Mouse (Mus musculus) limb, embryonic 15.5 days (tissue): Measurements from ENCODE around the gene Ppp2r5b. TPM values are rescaled to one million over a fixed set of nuclear protein-coding genes. Genes with fewer than 3 reads are reported as not detected.

Source experiments
- ATAC-seq: fragments of 200-750 bp; cut with Nextera tagmentation; 2 replicates; pipeline ENCODE4 v1.8.0; 2017; ENCODE audit warnings: low read depth, moderate TSS enrichment; ENCODE audit not compliant: insufficient number of reproducible peaks, low FRiP score, low TSS enrichment
- H3K27ac ChIP-seq: fragments of 300-500 bp; sonication (generic); 2 replicates; pipeline ENCODE4 v1.5.1; 2015; ENCODE audit warnings: moderate library complexity, mild to moderate bottlenecking, inconsistent platforms
- H3K27me3 ChIP-seq: fragments of 300-500 bp; sonication (generic); 2 replicates; pipeline ENCODE4 v1.6.1; 2015; ENCODE audit warnings: inconsistent platforms
- H3K36me3 ChIP-seq: fragments of 300-500 bp; sonication (generic); 2 replicates; pipeline ENCODE4 v1.6.1; 2015; ENCODE audit warnings: inconsistent platforms
- H3K4me1 ChIP-seq: fragments of 300-500 bp; sonication (generic); 2 replicates; pipeline ENCODE4 v1.6.1; 2015; ENCODE audit warnings: inconsistent platforms
- H3K4me2 ChIP-seq: fragments of 300-500 bp; sonication (generic); 2 replicates; pipeline ENCODE4 v1.6.1; 2015; ENCODE audit warnings: mild to moderate bottlenecking, inconsistent platforms
- H3K4me3 ChIP-seq: fragments of 300-500 bp; sonication (generic); 2 replicates; pipeline ENCODE4 v1.5.1; 2015; ENCODE audit warnings: mild to moderate bottlenecking, inconsistent platforms
- H3K9ac ChIP-seq: fragments of 300-500 bp; sonication (generic); 2 replicates; pipeline ENCODE4 v1.6.1; 2015; ENCODE audit warnings: inconsistent platforms
- H3K9me3 ChIP-seq: fragments of 300-500 bp; sonication (generic); 2 replicates; pipeline ENCODE4 v1.6.1; 2016; ENCODE audit warnings: inconsistent platforms
- WGBS: fragments of 180-500 bp; shearing (Covaris S2); methylation state at CpG from one replicate; pipeline ENCODE4 v1.1.7; 2015; 5-methylcytosine and 5-hydroxymethylcytosine counted together
- polyA plus RNA-seq: library from polyadenylated mRNA; unstranded; fragments of >200 nt; fragmentation: Nextera tagmentation; extraction: Ambion mirVana; gene quantifications from 2 replicates; pipeline ENCODE4 v1.2.1, GENCODE M21; 2015

Gene Ppp2r5b
- polyA plus RNA-seq: 26.1 and 30.0 TPM in 2 replicates

GRCm38 (mm10) chr19:6235084-6236052, at the start of gene Ppp2r5b:
Gene Ppp2r5b, minus strand, starts transcription at chr19:6235872.
- H3K27ac ChIP-seq: peak within 1 kb of the TSS; percentile 97
- peak; percentile 93 for ATAC-seq
- H3K4me2 ChIP-seq: peak within 1 kb of the TSS; percentile 77
- H3K9ac ChIP-seq: peak within 1 kb of the TSS; percentile 78
- H3K27me3 ChIP-seq: no peaks in the 10 kb centered on the region
- H3K9me3 ChIP-seq: no peaks in the 10 kb centered on the region
- H3K36me3 ChIP-seq: peaks cover 31% of the 10 kb centered on the region
- H3K4me3 ChIP-seq: peak within 1 kb of the TSS; percentile 79
- 3% methylated on average over 48 of the region's 48 CpGs for WGBS
- peaks cover 18% of the 10 kb centered on the region for H3K4me1 ChIP-seq

DNA sequence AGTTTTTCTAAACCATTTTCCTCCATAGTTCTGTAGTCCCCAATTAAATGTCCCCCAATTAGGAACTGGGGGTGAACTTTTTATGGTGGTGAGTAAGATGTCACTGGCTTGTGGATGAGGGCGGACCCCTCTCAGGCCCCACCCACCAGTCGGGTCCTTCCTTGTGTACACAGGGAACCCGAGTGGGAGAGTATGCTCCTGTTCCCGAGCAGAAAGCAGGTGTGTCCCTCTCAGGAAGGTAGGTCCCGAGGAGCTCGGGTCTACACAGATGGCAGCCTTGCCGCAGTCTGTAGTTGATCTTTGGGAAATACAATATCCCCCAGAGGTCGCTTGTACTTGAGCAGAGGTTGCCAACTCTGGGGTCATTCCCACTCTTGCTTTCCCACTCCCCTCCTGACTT, 49.6 kb upstream of the Ppp2r5b start:
- no peak overlapping the region for H3K27ac ChIP-seq
- H3K4me1 ChIP-seq: peaks cover 25% of the 10 kb centered on the region
- no peak for ATAC-seq

GRCm38 (mm10) chr19:6284502-6284901, 48.8 kb upstream of the Ppp2r5b start:
- WGBS: 93% methylated on average over 12 of the region's 12 CpGs
- Histone ChIP-seq H3K4me2 (no peak overlapping the region), H3K36me3 (peaks cover 84% of the 10 kb centered on the region), H3K4me3 (no peak overlapping the region), H3K9me3 (no peaks in the 10 kb centered on the region), H3K27me3 (no peaks in the 10 kb centered on the region), H3K4me1 (peaks cover 33% of the 10 kb centered on the region), H3K27ac (no peak overlapping the region), H3K9ac (no peak overlapping the region)
- no peak for ATAC-seq

More for the DNA sequence above, 49.6 kb upstream of the Ppp2r5b start:
- Histone ChIP-seq H3K4me2 (no peak overlapping the region), H3K27me3 (no peaks in the 10 kb centered on the region), H3K9ac (no peak overlapping the region), H3K9me3 (no peaks in the 10 kb centered on the region), H3K4me3 (no peak overlapping the region), H3K36me3 (peaks cover 83% of the 10 kb centered on the region)
- 64% methylated on average over 8 of the region's 8 CpGs for WGBS

DNA sequence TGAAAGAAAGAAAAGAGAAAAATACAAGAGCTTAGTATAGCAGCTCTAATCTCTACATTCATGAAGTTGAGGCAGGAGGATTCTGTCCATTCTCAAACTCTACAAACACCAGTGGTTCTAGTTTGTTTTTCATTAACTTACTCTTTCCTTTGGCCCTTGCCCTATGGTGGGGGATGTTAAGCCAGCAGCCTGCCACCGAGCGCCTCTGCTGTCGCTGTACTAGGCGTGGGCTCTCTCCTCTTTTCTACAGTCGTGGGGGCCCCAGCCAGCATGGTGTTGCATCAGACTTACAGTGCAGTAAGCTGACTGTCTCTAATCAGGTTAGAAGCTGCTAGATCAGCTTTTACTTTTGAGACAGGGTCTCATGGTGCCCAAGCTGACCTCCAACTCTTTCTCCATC, 47.3 kb upstream of the Ppp2r5b start:
- Histone ChIP-seq H3K27me3 (no peaks in the 10 kb centered on the region), H3K36me3 (peaks cover 83% of the 10 kb centered on the region), H3K9me3 (no peaks in the 10 kb centered on the region), H3K27ac (no peak overlapping the region), H3K4me1 (peaks cover 48% of the 10 kb centered on the region), H3K4me2 (no peak overlapping the region), H3K9ac (no peak overlapping the region), H3K4me3 (no peak overlapping the region)
- no peak for ATAC-seq
- WGBS: 81% methylated on average over 5 of the region's 5 CpGs

DNA sequence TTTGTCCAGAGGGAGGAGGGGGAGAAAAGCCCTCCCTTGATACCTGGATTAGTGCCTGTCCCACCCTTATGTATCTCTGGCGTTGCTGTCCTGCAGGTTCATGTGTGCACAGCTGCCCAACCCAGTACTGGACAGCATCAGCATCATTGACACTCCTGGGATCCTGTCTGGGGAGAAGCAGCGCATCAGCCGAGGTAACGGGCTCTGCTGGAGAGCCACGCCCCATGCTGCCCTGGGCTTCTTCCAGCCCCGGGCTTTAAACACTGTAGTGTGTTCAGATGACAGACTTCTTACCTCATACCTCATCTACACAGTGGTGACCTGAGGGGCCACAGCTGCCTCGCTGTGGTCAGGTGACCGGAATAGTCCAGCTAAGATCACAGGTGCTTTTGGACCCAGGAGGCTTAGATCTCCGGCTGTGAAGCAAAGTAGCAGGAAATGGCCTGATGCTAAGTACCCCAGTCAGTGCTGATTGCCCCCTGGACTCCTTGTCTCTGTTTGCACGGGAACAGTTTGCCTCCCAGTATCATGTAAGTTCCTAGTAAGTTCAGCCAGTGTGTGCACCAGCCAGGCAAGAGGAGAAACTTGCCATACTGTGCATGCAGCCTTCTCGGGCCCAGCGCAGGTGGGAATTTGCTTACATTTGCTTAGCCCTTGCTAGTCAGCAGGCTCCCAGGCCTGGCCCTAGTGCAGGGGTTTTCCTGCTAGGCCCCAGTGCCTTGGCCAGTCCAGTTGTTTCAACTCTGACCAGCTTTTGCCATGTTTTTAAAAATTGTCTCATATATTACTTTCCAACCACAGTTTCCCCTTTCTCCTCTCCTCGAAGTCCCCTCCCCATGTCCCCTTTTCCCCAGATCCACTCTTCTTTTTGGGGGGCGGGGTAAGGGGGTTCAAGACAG, 45.7 kb upstream of the Ppp2r5b start:
- peaks cover 42% of the 10 kb centered on the region for H3K4me1 ChIP-seq
- H3K27me3 ChIP-seq: no peaks in the 10 kb centered on the region
- no peak overlapping the region for H3K9ac ChIP-seq
- no peak overlapping the region for H3K4me3 ChIP-seq
- H3K27ac ChIP-seq: no peak overlapping the region
- H3K9me3 ChIP-seq: no peaks in the 10 kb centered on the region
- H3K36me3 ChIP-seq: peaks cover 69% of the 10 kb centered on the region
- H3K4me2 ChIP-seq: no peak overlapping the region
- 77% methylated on average over 14 of the region's 14 CpGs for WGBS
- ATAC-seq: no peak

DNA sequence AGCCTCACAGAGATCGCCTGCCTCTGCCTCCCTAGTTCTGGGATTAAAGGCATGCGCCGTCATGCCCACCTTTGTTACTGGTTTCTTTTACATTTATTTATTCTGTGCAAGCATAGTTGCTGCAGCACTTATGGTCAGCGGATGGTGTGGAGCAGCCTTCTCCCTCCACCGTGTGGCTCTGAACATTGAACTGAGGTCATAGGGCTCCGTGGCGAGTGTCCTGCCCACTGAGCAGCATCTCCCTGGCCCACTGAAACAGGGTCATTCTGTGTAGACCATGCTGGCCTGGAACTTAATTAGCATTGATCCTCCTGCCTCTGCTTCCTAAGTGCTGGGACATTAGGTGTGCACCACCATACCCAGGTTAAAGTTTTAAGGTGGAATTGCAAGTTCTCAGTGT, 44.9 kb upstream of the Ppp2r5b start:
- no peak overlapping the region for H3K27ac ChIP-seq
- peaks cover 61% of the 10 kb centered on the region for H3K36me3 ChIP-seq
- 90% methylated on average over 7 of the region's 7 CpGs for WGBS
- no peak overlapping the region for H3K4me2 ChIP-seq
- H3K4me1 ChIP-seq: peaks cover 46% of the 10 kb centered on the region
- H3K27me3 ChIP-seq: no peaks in the 10 kb centered on the region
- ATAC-seq: no peak
- H3K9ac ChIP-seq: no peak overlapping the region
- H3K4me3 ChIP-seq: no peak overlapping the region
- H3K9me3 ChIP-seq: no peaks in the 10 kb centered on the region

GRCm38 (mm10) chr19:6279481-6280144, 43.9 kb upstream of the Ppp2r5b start:
- Histone ChIP-seq H3K4me3 (peak overlapping the region; percentile 85), H3K9me3 (no peaks in the 10 kb centered on the region), H3K4me1 (peaks cover 52% of the 10 kb centered on the region), H3K27me3 (no peaks in the 10 kb centered on the region), H3K4me2 (peak overlapping the region; percentile 97), H3K36me3 (peaks cover 53% of the 10 kb centered on the region), H3K27ac (peak overlapping the region; percentile 79; the same call in 1 of the 2 replicates), H3K9ac (peak overlapping the region; percentile 33; the same call in 1 of the 2 replicates)
- WGBS: 87% methylated on average over 6 of the region's 6 CpGs
- ATAC-seq: no peak

GRCm38 (mm10) chr19:6278439-6279073, 42.9 kb upstream of the Ppp2r5b start:
- no peaks in the 10 kb centered on the region for H3K27me3 ChIP-seq
- peak overlapping the region; percentile 33; the same call in 1 of the 2 replicates for H3K9ac ChIP-seq
- H3K27ac ChIP-seq: peak overlapping the region; percentile 79
- peaks cover 43% of the 10 kb centered on the region for H3K36me3 ChIP-seq
- ATAC-seq: no peak
- peak overlapping the region; percentile 85 for H3K4me3 ChIP-seq
- peak overlapping the region; percentile 97 for H3K4me2 ChIP-seq
- H3K4me1 ChIP-seq: peaks cover 54% of the 10 kb centered on the region
- 17% methylated on average over 6 of the region's 6 CpGs for WGBS
- no peaks in the 10 kb centered on the region for H3K9me3 ChIP-seq

- H3K4me2 ChIP-seq: peak overlapping the region; percentile 97
- H3K36me3 ChIP-seq: peaks cover 36% of the 10 kb centered on the region
- H3K4me3 ChIP-seq: peak overlapping the region; percentile 85
- H3K9ac ChIP-seq: peak overlapping the region; percentile 58
- WGBS: 2% methylated on average over 10 of the region's 10 CpGs
- ATAC-seq: peak; percentile 17
- no peaks in the 10 kb centered on the region for H3K9me3 ChIP-seq
- no peaks in the 10 kb centered on the region for H3K27me3 ChIP-seq
- H3K27ac ChIP-seq: peak overlapping the region; percentile 79
- H3K4me1 ChIP-seq: peaks cover 54% of the 10 kb centered on the region
Observed at GRCm38 (mm10) chr19:6277661-6278438, 42.2 kb upstream of the Ppp2r5b start.
